Mouse (Mus musculus) heart, postnatal 14 days (tissue): ENCODE data around the gene Naa80. TPM values are rescaled to one million over a fixed set of nuclear protein-coding genes. Genes with fewer than 3 reads are reported as not detected.
A peak's percentile ranks its signal among the peaks of the same experiment; 100 is the strongest.

Experiments used
- DNase-seq, 2 experiments: peaks; one replicate each; pipeline ENCODE4 v3.0.0; 2021 to 2022
- intact Hi-C: fragments of 180-260 bp; cut with DNase I; formaldehyde crosslinking; loops from one replicate; pipeline ENCODE4 v1.15.1; 2025
- total RNA-seq, 2 experiments: library from RNA; stranded (reverse); gene quantifications; 2 replicates each; pipeline ENCODE4 v1.2.3; 2021

Naa80 gene
- total RNA-seq, 2 experiments from 2014 or later = 15.5 to 16.6 TPM

DNA sequence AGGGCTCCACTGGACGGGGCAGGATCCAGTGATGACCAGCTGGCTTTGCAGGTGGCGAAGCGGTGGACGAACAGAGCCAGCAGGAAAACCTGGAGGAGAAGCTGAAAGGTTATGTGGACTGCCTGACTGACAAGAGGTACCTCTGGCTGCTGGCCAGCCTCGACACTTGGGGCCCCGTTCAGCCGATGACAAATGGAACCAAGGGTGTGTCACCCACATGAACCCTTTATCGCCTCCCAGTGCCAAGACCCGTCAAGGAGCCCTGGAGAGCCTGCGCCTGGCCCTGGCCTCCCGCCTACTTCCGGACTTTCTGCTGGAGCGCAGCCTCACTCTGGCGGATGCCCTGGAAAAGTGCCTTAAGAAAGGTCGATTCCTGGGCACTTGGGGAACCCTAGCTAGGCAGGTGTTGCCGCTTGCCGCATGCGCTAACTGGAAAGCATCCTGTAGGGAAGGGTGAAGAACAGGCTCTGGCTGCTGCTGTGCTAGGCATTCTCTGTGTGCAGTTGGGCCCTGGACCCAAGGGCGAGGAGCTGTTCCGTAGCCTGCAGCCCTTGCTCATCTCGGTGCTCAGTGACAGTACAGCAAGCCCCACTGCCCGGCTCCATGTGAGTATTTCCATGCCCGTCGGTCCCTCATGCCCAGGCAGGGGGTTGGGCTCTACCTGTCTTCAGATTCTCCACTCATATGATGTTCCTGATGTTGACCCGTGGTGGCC, 11.5 kb downstream of the Naa80 start:
- DNase-seq = peak in 1 of 2 experiments; percentile 47
- intact Hi-C loops = no loop called here

DNA sequence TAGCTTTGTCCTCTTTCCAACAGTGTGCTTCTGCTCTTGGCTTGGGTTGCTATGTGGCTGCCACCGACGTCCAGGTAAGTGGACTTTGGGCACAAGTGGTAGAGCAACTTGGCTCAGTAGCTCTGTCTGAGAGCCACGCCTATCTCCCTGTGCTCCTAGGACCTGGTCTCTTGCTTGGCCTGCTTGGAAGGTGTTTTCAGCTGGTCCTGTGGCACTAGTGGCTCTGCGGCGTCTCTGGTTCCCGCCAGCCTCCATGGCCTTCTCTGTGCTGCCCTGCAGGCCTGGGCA, 12.0 kb downstream of the Naa80 start:
- DNase-seq = no peak
- intact Hi-C loops = no loop called here

DNA sequence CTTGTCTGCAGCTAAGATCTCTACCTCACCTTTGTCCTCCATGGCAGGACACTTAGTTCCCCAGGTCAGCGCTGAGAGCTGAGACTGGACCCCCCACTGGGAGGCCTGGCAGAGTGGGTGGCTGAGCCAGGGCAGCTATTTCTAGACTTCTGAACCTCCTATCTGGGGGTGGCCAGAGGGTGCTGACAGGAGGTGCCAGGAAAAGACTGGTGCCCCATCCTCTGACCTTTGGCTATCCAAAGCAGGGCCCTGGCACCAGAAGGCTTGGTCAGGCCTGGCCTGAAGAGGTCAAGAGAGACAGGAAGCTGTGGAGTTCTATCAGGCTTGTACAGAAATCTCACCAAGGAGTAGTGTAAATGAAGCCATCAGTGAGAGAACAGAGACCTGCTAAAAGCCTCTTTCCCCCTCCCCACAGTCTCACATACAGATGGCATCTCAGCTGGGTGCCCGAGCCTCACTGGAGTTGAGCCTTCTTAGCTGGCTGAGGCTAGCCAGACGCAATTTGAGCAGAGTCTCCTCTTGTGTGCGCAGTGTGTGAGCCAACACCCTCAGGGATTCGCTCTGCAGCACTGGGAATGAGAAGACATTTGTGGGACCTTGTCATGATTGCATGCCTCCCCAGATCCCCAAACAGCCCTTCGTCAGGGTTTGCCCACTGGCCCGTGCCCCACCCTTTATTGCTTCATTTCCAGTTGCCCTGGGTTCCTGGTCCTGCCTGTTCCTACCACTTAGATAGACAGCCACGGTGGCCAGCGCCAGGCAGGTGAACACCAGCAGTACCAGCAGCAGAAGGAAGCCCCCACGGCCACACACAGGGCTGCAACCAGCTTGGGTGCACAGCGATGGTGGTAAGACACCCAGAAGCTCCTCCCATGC, 14.7 kb downstream of the Naa80 start:
- DNase-seq = peak; percentile 49 to 63
- intact Hi-C loops = no loop called here

DNA sequence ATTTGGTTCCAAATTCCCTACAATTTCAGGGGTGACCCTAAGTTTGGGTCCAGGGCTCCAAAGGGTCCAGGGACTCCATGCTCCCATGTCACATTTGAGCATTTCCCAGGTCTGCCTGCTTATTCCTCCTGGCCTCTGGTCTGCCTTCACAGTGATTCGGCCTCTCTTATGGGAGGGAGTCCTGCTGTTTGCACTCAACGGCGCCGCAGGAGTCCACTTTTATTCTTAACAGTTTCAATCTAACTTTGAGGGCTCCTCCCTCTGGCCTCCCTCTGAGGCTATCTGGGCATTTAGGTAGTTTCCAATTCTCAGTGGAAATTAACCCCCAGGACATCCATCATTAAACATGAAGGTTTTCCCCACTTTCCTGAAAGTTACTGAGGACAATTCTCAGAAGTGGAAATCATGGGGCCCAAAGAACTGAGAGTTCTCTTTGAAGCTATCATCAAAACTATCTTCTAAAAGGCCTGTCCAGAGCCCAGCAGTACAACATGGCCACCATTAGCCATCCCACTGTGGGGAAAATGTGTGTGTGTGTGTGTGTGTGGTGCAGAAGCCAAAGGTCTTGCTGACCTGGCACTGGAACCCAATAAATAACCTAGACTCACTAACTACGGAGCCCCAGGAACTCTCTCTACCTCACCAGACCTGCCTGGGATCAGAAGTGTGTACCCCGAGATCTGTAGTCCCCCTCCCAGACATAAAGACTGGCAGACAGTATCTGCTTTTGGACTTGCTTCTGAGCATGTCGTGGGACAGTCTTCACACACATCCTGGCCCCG, 15.8 kb downstream of the Naa80 start:
- DNase-seq = no peak
- intact Hi-C loops = no loop called here

DNA sequence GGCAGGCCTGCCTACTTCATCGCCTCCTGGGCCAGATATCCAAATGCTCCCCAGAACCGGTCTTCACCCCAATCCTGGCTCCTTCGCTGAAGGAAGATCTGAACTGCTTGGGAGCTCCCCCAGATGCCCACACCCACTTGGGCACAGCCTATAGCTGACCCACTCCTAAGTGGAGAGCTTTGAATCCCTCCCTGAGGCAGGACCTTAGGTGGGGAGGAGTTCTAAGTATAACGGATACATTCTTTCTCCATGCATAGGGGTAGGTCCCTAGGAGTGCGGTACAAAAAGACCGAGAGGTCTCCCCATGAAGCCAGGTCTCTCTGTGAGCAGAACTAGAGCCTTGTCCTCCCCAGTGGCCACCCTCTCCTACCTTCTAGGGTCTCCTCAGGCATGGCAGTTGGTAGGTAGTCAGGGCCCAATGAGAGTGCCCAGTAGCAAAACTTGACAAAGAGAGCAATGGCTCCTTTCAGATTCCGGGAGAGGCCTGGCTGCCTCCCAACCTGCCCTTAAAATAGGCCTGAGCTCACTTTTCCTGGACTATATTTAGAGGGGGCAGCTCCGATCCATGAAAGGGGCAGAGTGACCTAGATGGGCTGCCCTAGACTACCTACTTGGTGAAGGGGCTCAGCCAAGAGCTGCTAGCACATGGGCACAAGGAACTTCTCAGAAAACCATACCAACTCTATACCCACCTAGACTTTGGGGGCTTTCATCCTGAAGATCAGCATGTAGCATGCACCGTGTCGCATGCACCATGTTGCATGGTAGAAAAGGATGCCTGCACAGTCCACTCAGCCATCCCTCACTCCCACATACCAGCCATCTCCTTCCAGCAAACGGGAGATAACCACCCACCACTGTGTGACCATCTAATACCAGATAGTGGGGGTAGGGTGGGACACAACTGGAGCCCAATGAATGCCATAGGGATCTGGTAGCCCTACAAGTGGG, 18.2 kb downstream of the Naa80 start:
- DNase-seq = peak; percentile 71 to 85
- intact Hi-C loops = no loop called here

DNA sequence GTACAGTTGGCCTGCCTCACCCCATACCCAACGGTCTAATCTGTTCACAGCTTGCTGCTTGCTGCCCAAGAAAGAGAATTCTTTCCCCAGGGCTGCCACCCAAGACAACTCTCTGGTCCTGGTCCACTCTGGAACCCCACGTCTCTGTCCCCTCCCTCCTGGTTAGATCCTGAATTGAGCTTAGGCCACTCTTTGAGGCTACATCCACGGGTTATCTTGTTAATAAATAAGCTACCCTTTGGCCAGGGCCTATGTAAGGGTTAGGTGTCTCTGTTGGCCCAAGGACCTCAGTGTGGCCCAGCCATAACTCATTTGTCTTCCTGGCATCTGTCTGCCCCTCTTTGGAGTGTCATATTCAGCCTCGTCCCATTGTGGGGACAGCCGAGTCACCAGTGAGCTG, 19.7 kb downstream of the Naa80 start:
- no peak for DNase-seq
- intact Hi-C loops = no loop called here

DNA sequence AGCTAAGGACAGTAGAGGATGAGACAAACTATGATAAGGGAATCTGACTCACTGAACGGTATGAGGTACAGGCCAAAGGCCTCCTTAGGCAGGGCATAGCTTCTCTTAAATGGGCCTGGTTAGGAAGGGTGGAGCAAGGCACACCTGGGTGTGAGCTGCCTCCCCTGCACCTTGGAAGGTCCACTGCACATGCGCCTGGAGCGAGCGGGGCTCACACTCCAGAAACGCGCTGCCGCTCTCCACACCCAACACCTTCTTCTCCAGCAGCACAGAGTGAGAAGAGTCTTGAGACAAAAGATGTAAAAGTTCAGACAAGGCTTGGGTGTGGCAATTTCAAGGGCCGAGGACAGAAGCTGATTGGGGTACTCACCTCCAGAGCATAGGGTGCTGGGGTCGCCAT, 20.7 kb downstream of the Naa80 start:
- DNase-seq = no peak
- intact Hi-C loops = no loop called here

DNA sequence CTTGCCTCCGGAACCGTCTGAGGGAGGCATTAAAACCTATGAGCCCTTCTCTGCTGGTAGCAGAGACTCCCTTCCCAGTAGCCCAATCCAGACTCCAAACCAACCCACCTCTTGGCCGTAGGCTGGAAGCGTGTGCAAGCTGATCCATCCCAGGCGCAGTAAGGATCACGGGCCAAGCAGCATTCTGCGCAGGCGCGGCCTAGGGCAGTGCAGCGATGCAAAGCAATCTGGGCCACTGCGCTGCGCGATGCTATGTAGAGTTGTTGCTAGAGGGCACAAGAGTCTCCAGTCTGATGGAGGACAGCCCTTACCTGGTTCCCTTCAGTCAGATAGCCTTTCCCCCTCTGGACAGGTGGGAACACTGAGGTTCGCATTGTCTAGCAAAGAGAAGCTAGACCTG, 21.2 kb downstream of the Naa80 start:
- intact Hi-C loops = no loop called here
- DNase-seq = peak in 1 of 2 experiments; percentile 52

DNA sequence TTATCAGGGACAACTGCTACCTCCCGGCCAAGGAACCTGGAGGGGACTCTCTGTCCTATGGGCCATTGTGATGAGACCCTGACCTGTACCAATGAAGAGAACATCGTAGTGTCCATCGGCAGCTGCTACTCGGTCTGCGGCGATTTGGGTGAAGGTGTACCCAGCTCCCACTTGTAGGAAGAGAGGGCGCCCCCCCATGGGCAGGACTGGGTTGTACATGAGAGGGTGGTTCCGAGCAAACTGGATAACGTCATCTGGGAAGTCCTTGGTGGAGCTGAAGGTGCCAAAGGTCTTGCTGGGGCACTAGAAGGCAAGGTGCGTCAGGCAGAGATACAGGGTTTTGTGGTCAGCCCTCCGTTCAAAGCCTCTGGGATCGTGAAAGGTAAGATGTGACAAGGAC, 22.1 kb downstream of the Naa80 start:
- intact Hi-C loops = no loop called here

DNA sequence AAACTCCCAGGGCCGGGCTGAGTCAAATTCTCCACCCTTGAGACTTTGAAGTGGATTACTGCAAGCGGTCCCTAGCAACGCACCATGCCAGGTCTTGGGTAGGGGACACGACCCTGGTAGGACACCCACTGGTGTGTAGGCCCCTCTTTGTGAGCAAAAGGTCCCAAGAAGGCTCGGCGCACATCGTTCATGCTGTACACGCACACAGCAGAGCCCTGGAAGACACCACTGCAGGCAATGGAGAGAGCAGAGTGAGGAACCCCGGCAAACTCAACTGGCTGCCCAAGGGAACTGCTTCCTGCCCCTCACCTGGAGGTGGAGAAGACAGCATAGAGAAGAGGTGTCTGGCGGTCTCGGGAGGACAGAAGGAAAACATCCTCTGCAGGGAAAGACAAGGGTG, 22.6 kb downstream of the Naa80 start:
- intact Hi-C loops = no loop called here
- no peak for DNase-seq

More for the DNA sequence above, 22.1 kb downstream of the Naa80 start:
- DNase-seq = no peak

DNA sequence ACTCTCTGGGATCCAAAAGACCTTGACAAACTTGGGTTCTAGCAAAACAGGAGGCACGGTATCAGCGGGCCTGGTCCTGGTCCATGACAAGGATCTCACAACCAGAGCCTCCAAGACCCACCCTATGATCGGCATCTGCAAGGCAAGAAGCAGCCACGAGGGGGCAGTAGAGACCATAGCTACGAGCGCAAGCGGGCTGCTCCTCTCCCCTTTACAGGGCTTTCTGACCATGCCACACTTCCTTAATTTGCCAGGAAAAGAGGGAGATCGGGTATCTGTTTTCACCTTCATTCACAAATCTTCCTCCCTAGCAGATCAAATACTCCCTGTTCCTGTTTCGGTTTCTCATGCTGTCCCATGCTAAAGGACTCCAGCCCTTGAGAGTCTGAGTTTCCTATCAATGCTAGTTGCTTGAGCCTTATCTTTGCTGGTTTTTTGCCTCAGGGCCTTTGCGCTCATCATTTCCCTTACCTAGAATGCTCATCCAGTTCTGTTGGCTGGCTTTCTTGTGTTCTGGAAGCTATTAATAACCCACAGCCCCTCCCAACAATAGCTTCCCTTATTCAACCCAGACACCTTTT, 23.5 kb downstream of the Naa80 start:
- intact Hi-C loops = loop anchor here (1.0 to 2.0 kb wide), 2 partner anchors 25 to 42 kb away; no protein-coding TSS in a partner anchor
- DNase-seq = peak; percentile 93 to 98

DNA sequence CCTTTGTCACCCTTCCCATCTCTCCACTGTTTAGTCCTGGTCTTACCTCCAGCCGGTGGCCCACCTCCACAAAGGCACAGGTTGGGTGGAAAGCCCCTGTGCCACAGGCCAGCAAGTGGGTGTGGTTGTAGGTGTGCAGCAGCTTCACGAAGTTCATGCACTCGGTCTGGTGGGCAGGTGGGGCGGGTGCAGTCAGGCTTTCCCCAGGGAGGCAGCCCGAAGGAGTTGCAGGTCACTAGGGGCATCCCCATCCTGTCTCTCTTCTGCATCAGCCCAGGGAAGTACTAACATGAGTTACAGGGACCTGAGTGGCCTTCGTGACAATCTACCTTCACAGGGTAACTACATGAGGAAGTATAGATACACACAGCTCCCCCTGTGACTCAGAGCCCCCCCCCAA, 24.6 kb downstream of the Naa80 start:
- intact Hi-C loops = loop anchor here (2.0 kb wide), 1 partner anchor 24 kb away; no protein-coding TSS in a partner anchor
- DNase-seq = no peak

DNA sequence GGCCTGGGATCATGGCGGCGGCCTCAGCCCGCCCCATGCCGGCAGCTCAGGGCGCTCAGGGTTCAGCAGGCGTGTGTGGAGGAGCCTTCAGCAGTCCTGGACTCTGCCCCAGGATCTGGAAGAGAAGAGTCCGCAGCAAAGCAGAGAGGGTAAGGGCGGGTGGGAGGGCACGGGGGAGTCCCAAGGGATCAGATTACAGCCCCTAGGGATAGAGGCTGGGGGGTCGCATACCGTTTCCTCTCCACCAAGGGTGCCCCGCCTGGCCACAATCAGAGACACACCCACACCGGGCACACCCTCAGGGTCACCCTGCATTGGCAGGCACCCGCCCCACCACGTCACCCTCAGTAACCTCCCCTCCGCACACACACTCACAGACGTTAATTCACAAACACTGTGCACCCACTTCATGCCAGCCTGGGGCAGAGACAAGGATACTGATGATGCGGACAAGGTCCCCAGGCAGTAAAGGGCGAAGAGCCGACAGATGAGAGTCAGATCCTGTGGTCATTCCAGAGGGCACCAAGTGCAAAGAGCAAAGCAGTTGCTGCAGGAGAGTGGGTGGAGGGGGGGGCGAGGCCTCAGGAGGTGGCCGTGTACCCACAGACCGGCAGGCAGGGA, 26.5 kb downstream of the Naa80 start:
- intact Hi-C loops = no loop called here
- no peak for DNase-seq

DNA sequence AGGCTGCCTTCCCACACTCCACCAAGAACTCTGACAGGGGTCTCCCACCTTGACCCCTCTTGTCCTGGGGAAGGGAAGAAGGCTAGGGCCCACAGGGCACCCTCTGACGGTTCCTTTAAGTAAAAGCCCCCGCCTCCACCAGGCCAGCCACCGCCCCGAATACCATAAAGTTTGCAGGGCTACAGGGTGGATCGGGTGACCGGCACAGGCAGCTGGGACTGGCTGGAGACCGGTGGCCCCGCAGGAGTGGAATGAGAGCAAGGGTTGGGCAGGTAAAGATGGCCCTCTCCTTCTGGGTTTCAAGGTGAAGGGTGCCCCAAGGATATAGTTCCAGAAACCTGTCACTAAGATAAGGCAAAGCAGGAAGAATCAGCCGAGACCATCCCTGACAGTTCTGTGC, 27.9 kb downstream of the Naa80 start:
- intact Hi-C loops = no loop called here
- DNase-seq = peak in 1 of 2 experiments; percentile 49

DNA sequence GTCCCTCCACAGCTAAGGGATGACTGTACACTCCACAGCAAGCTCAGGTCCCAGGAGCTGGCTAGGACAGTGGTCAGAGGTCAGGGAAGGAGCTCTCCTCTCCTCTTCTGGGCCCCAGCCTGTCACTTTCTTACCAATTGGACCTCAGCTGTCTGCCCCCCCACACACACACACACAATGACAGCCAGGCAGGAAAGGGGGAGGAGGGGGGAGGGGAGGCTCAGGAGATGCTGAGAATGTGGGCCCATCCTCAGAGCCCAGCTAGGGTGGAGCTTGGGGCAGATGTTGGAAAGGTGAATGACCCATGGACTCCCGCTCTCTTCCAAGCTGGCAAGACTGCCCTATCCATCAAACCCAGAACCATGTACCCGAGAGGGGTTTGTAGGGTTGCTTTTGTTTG, 28.3 kb downstream of the Naa80 start:
- intact Hi-C loops = no loop called here
- no peak for DNase-seq

DNA sequence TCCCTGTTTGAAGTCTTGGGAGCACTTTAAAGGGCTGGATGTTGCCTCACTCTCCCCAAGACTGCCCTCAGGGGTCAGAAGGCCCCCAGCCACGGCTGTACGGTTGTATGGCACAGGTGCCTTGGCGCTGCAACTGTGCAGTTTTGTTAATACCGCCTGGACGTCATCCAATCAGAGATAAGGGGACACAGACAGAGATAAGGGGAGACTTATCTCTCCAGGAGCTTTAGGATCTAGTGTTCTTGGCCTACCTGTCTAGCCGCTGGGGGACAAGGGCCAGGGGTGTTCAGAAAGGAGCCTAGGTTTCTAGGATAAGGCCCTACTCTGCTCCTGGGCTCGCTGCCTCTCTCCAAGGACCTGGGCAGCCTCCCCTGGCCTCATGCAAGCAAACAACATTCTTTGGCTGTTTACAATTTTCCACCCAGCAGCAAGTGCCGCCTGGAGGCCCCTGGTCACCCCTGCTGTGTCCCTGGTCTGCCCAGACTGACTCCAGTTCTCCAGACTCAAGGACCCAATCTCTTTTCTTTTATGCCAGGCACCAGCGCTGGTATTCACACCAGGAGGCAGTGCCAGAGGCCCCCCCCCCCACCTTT, 29.1 kb downstream of the Naa80 start:
- intact Hi-C loops = no loop called here
- no peak for DNase-seq

DNA sequence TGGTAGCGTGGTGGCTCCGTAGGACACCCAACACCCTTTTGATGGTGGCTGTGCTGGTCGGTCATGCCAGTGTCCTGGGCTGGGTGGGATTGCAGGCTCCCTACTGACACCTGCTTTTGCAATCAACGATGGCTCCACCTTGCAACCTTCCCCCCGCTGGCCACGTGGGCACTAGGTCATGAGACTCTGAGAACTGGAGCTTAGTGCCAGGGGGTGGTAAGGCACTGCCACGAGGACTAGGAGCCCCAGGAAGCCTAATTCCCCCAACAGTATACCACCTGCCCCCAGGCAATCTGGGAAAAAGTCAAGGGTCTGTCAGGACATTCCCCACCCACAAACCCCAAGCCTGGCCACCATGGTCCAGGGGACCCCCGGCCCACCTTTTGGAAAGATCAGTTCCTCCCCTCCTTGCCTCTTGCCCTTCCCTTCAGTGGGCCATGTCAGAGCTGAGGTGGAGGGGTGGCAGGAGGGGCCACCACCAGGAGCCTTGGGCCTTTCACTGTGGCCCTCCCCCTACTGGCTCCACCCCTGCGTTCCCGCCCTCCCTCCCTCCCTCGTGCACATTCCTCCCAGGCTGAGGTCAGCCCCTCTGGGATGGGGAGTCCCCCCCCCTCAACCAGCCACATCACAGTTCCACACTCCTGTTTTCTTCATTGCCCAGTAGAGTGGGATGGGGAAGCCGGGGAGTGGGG, 30.2 kb downstream of the Naa80 start, which contains the start of gene Sema3b:
Sema3b (minus strand) TSS at position 489 of the 692 bp plus-strand sequence.
- intact Hi-C loops = no loop called here

DNA sequence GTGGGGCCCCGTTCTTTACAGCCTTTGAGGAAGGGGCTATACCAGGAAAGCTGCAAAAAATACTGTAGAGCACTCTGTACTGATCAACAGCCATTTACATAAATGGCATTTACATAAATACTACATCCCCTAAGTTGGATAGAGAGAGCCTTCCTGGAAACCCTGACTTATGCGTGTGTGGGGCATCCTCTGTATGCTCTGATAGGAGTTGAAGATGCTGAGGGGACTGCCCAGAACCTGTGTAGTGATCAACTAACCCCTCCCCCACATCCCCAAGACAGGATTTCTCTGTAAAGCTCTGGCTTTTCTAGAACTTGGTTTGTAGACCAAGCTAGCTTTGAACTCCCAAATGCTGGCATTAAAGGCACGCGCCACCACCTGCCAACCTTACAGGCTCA, 30.7 kb downstream of the Naa80 start:
- no peak for DNase-seq
- intact Hi-C loops = no loop called here

More for the DNA sequence above, 30.2 kb downstream of the Naa80 start, which contains the start of gene Sema3b:
- DNase-seq = no peak
